Mouse (Mus musculus) heart, embryonic 11.5 days (tissue): Measurements from ENCODE around the gene Lpp. TPM values are rescaled to one million over a fixed set of nuclear protein-coding genes. Genes with fewer than 3 reads are reported as not detected.

Experiments used
- ATAC-seq: fragments of 200-750 bp; cut with Nextera tagmentation; replicated peaks from 2 replicates; pipeline ENCODE4 v1.8.0; 2017; ENCODE audit warnings: moderate library complexity; ENCODE audit not compliant: insufficient number of reproducible peaks, low FRiP score, low TSS enrichment
- H3K27ac ChIP-seq: fragments of 300-500 bp; sonication (generic); 2 replicates; pipeline ENCODE4 v1.5.1; 2014; ENCODE audit warnings: mild to moderate bottlenecking, low read depth, low read length
- H3K27me3 ChIP-seq: fragments of 300-500 bp; sonication (generic); 2 replicates; pipeline ENCODE4 v1.6.1; 2014; ENCODE audit warnings: mild to moderate bottlenecking, low read length, mixed read lengths; ENCODE audit not compliant: control insufficient read depth, insufficient read depth
- H3K36me3 ChIP-seq: fragments of 300-500 bp; sonication (generic); 2 replicates; pipeline ENCODE4 v1.6.1; 2014; ENCODE audit warnings: mild to moderate bottlenecking, low read length, moderate library complexity, mixed read lengths; ENCODE audit not compliant: control insufficient read depth, insufficient read depth
- H3K4me1 ChIP-seq: fragments of 300-500 bp; sonication (generic); 2 replicates; pipeline ENCODE4 v1.6.1; 2014; ENCODE audit warnings: low read length; ENCODE audit not compliant: control insufficient read depth, insufficient read depth
- H3K4me2 ChIP-seq: fragments of 300-500 bp; sonication (generic); 2 replicates; pipeline ENCODE4 v1.6.1; 2014; ENCODE audit warnings: mild to moderate bottlenecking, moderate library complexity
- H3K4me3 ChIP-seq: fragments of 300-500 bp; sonication (generic); 2 replicates; pipeline ENCODE4 v1.5.1; 2014; ENCODE audit warnings: low read depth, low read length
- H3K9ac ChIP-seq: fragments of 300-500 bp; sonication (generic); 2 replicates; pipeline ENCODE4 v1.6.1; 2014; ENCODE audit warnings: mild to moderate bottlenecking, low read depth, low read length, moderate library complexity
- H3K9me3 ChIP-seq: fragments of 300-500 bp; sonication (generic); replicated peaks from 2 replicates; pipeline ENCODE4 v1.6.1; 2016; ENCODE audit warnings: low read length; ENCODE audit not compliant: control insufficient read depth
- WGBS: fragments of 180-500 bp; shearing (Covaris S2); extraction: QIAGEN DNeasy Blood & Tissue Kit; methylation state at CpG from one replicate; pipeline ENCODE4 v1.1.7; 2014; ENCODE audit not compliant: insufficient replicate concordance; 5-methylcytosine and 5-hydroxymethylcytosine counted together
- polyA plus RNA-seq: library from polyadenylated mRNA; unstranded; fragments of >200 nt; fragmentation: Nextera tagmentation; extraction: Ambion mirVana; gene quantifications from 2 replicates; pipeline ENCODE4 v1.2.1, GENCODE M21; 2014

The Lpp gene
- polyA plus RNA-seq, 1 experiment from 2014 or later = 59.2 TPM

DNA sequence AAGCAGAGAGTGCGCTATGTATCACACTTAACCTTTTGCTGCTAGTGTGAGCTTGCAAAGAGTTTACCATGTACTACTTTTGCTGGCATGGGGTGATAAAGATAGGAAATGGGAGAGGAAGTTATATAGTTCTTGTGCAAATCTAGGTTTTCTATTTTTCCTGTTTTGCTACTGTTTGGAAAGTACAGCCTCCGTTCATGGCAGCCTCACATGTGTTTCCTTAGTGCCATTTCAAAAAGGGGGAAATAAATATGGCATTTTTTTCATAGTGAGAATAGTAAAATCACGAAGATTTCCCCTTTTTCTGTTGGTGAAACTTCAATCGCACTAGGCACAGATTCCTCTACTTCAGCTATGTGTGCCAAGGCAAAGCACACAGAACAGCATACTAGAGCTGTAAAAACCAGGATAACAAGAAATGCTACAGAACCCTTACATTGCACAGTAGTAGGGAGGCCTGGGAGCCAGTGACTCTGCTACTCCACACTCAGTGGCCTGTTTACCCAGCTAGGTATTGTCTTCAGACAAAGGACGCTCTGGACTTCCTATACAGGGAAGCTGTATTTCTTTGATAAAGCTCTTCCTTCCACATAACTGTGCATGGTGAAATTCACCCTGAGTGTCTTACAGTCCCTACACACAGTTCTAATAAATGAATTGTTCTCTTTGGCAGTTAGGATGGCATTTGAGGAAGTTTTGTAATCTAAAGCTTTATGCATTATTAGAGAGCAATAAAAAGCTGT is 276.6 kb downstream of the Lpp start:
- Histone ChIP-seq H3K4me1 (no peaks in the 10 kb centered on the region), H3K27ac (peak overlapping the region; percentile 46; the same call in 1 of the 2 replicates)

DNA sequence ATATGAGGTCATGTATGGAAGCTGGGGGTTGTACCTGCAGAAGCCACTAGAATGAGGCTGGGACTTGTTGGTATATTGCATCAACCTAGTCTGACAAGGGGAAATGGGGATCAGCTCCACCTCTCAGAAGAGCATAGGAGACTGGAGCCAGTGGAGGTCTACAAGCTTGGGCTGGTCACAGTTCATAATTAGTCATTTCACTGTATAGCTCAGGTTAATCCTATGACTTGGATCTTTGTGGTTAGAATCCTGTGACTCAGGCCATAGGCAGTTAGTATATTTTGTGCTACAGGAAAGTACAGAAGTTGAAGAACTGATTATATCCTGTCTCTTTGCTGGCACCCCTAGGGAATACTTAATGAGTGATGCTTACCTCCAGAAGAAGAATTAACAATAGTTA is 285.6 kb downstream of the Lpp start:
- Histone ChIP-seq H3K9ac (no peak overlapping the region), H3K9me3 (no peaks in the 10 kb centered on the region), H3K4me3 (no peak overlapping the region), H3K36me3 (peaks cover 9% of the 10 kb centered on the region; the same call in 1 of the 2 replicates), H3K4me1 (no peaks in the 10 kb centered on the region), H3K4me2 (no peak overlapping the region), H3K27me3 (no peaks in the 10 kb centered on the region), H3K27ac (no peak overlapping the region)
- no peak for ATAC-seq

More for the DNA sequence above, 276.6 kb downstream of the Lpp start:
- H3K4me3 ChIP-seq = no peak overlapping the region
- WGBS = 79% methylated on average over 5 of the region's 5 CpGs
- H3K9me3 ChIP-seq = no peaks in the 10 kb centered on the region
- ATAC-seq = no peak
- H3K27me3 ChIP-seq = no peaks in the 10 kb centered on the region
- H3K36me3 ChIP-seq = no peaks in the 10 kb centered on the region
- no peak overlapping the region for H3K4me2 ChIP-seq
- H3K9ac ChIP-seq = no peak overlapping the region

DNA sequence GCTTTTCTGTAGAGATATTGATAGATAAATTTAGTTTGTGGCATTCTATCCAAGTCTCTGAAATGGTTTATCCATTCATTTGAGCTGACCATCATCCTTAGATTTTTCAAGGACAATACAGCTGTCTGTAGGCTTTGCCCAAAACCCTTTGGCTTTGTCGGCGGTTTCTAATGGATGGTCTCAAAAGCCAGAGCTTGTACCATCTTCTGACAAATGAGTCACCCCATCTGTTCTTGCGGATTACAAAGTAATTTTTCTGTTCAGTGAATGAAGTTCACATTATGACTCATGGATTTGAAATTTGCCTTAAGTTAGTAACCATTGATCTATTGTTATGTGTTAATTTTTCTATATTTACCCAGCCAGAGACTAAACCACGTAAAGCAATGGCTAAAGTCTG is 301.8 kb downstream of the Lpp start:
- Histone ChIP-seq H3K4me3 (no peak overlapping the region), H3K9ac (no peak overlapping the region), H3K27ac (no peak overlapping the region), H3K4me1 (no peaks in the 10 kb centered on the region), H3K4me2 (no peak overlapping the region), H3K36me3 (no peaks in the 10 kb centered on the region), H3K9me3 (no peaks in the 10 kb centered on the region), H3K27me3 (no peaks in the 10 kb centered on the region)
- no peak for ATAC-seq
- 83% methylated on average over 4 of the region's 4 CpGs for WGBS

DNA sequence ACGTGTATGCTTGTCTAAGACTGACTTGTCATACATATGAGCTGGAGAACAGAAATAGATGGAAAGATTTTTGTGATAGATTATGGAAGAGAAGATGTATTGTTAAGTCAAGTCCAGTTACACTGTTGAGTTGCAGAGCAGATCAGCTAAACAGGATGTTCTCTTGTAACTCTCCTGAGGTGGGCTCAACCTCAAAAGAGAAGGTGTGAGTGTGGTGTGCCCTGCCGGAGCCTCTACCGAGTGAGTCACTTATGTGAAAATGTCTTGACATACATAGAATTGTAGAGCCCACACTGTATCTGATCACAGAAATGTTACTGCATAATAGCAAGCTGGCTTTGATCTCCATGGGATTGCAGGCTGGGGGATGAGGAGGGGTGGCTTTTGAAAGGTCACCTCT is 310.9 kb downstream of the Lpp start:
- no peak overlapping the region for H3K9ac ChIP-seq
- H3K4me1 ChIP-seq = no peaks in the 10 kb centered on the region; the same call in 1 of the 2 replicates
- H3K4me2 ChIP-seq = no peak overlapping the region
- ATAC-seq = no peak
- no peak overlapping the region for H3K4me3 ChIP-seq
- no peaks in the 10 kb centered on the region for H3K27me3 ChIP-seq
- no peaks in the 10 kb centered on the region for H3K9me3 ChIP-seq
- no peaks in the 10 kb centered on the region for H3K36me3 ChIP-seq
- WGBS = 78% methylated on average over 3 of the region's 3 CpGs
- H3K27ac ChIP-seq = no peak overlapping the region

DNA sequence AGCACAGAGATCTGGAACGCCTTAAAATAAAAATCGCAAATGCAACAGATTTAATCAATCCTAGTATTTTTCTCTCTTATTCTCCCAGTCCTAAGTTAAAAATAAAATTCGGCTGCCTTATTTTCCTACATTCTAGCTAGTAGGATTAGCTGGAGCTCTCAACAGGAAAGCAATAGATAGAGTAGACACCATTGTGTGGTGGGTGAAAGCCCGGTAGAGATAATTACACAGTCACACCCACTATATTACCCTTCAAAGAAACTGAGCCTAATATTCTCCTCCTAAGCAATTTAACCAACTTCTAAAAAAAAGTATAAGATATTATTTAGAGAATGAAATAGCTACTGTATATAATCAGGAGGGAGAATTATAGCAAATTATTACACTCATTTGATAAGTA is 330.3 kb downstream of the Lpp start:
- no peaks in the 10 kb centered on the region for H3K4me1 ChIP-seq
- ATAC-seq = no peak
- H3K4me3 ChIP-seq = no peak overlapping the region
- no peak overlapping the region for H3K9ac ChIP-seq
- H3K4me2 ChIP-seq = no peak overlapping the region
- H3K9me3 ChIP-seq = no peaks in the 10 kb centered on the region
- no peak overlapping the region for H3K27ac ChIP-seq
- H3K27me3 ChIP-seq = no peaks in the 10 kb centered on the region
- 82% methylated on average over 4 of the region's 4 CpGs for WGBS
- H3K36me3 ChIP-seq = no peaks in the 10 kb centered on the region

DNA sequence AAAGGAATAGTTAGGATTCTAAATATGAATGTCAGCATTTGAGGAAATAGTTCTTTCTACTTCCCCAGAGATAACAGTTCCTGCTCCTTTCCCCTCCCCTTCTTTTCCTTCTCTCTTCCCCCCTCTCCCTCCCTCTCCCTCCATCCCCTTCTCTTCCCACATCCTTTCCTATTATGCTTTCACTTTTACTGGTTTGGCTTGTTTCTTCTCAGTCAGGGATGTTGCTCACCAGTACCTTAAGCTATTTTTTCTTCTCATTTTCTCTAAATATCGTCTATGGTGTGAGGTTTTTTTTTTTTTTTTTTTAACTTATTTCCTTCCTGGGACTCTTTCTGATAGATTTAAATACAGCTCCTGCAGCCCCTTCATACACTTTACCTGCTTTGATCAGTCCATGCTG is 339.4 kb downstream of the Lpp start:
- Histone ChIP-seq H3K27me3 (no peaks in the 10 kb centered on the region), H3K36me3 (no peaks in the 10 kb centered on the region), H3K9me3 (no peaks in the 10 kb centered on the region), H3K27ac (no peak overlapping the region), H3K4me3 (no peak overlapping the region), H3K4me1 (peaks cover 25% of the 10 kb centered on the region), H3K4me2 (no peak overlapping the region), H3K9ac (no peak overlapping the region)
- no peak for ATAC-seq
- 86% methylated on average over 1 of the region's 1 CpGs for WGBS

DNA sequence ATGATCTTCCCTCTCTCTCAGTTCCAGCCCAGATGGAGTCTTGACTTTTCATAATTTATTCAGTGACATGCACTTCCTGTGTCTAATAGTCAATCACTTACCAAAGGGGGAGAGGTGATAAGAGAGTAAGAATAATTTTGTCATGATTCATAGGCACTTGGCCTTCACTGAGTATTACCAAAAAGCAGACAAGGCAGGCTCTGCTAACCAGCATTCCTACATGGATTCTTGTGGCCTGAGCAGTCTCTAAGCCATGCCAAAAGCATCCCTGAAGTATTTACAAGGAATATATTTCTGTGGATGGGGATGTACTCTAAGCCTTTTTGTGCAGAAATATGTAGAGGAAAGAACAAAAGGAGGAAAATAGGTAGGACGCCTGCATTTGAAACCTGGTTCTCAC is 340.0 kb downstream of the Lpp start:
- no peak overlapping the region for H3K4me2 ChIP-seq
- H3K27me3 ChIP-seq = no peaks in the 10 kb centered on the region
- 80% methylated on average over 1 of the region's 1 CpGs for WGBS
- H3K27ac ChIP-seq = no peak overlapping the region
- H3K9ac ChIP-seq = no peak overlapping the region
- no peak overlapping the region for H3K4me3 ChIP-seq
- no peak for ATAC-seq
- no peaks in the 10 kb centered on the region for H3K36me3 ChIP-seq
- peaks cover 31% of the 10 kb centered on the region for H3K4me1 ChIP-seq
- H3K9me3 ChIP-seq = no peaks in the 10 kb centered on the region

DNA sequence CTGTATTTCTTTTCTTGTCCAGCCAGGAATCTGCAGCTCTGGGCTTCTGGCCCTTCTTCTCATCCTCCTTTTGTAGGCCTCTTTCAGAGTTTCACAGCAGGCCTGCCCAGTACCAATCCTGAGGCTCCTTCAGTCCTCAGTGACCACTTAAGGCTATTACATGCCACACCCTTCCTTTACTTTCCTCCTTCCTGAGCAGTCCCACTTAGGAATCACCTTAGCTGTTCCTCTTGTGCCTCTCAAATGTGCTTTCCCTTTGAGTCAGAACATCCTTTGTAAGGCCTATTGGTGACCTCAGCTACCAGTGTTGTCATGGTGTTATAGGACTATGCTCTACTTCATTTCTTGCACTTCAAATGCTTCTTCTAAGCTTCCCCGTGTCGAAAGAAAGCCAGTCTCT is 342.4 kb downstream of the Lpp start:
- Histone ChIP-seq H3K27ac (no peak overlapping the region), H3K27me3 (no peaks in the 10 kb centered on the region), H3K36me3 (no peaks in the 10 kb centered on the region), H3K9ac (no peak overlapping the region), H3K9me3 (no peaks in the 10 kb centered on the region), H3K4me1 (peaks cover 35% of the 10 kb centered on the region), H3K4me2 (no peak overlapping the region), H3K4me3 (no peak overlapping the region)
- WGBS = 82% methylated on average over 2 of the region's 2 CpGs
- no peak for ATAC-seq

DNA sequence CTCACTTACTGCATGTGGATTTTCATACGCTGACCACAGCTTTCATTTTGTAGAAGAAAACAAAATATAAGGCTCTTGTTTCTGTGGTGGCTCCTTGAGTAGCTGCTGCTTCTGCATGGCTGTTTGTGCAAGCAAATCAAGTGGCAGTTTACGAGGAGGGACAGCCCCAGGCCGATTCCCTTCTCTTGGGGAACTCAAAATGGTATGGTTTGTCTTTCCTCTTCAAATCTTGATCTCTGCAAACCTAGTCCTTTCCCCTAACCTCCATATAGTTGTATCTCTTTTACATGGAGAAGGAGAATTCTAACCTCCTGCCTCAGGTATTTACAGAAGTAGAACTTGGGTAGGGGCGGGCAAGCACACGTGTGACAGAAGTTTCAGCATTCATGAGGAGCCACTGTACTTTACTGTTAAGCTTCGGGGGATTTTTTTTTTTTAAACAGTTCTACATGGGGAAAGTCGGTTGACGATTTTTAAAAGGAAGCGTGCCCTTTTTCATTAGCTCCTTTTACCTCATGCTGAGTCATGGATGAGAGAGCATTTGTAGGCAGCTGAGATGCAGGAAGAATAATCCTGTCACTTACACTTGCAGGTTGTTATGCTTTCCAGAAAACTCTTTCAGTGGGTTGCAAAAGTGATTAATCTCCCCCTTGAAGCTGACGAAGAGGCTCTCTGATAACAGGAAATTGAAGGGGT is 344.2 kb downstream of the Lpp start:
- H3K27me3 ChIP-seq = no peaks in the 10 kb centered on the region
- no peak overlapping the region for H3K27ac ChIP-seq
- no peaks in the 10 kb centered on the region for H3K9me3 ChIP-seq
- H3K4me2 ChIP-seq = peak overlapping the region; percentile 11; the same call in 1 of the 2 replicates
- no peak for ATAC-seq
- no peak overlapping the region for H3K9ac ChIP-seq
- no peaks in the 10 kb centered on the region for H3K36me3 ChIP-seq
- WGBS = 46% methylated on average over 10 of the region's 10 CpGs
- H3K4me3 ChIP-seq = no peak overlapping the region
- peaks cover 35% of the 10 kb centered on the region for H3K4me1 ChIP-seq
